Mouse (Mus musculus): ENCODE data around the gene Cdk7. TPM values are rescaled to one million over a fixed set of nuclear protein-coding genes. Genes with fewer than 3 reads are reported as not detected.

Gene Cdk7
- total RNA-seq, 2 experiments from 2014 or later = 37.4 to 43.9 TPM

GRCm38 (mm10) chr13:100670181-100670741, 60.5 kb downstream of the Cdk7 start:
- DNase-seq (ENCODE audit: extremely low spot score in 1 of 2, low spot score in 2 of 2) = no peak
- no peak for TF ChIP-seq CTCF (IDR thresholded peaks at IDR 0.05)
- intact Hi-C loops (cut with DNase I) = no loop called here
- Histone ChIP-seq H3K27ac (no peak overlapping the region), H3K4me3 (peak overlapping the region; percentile 40)

DNA sequence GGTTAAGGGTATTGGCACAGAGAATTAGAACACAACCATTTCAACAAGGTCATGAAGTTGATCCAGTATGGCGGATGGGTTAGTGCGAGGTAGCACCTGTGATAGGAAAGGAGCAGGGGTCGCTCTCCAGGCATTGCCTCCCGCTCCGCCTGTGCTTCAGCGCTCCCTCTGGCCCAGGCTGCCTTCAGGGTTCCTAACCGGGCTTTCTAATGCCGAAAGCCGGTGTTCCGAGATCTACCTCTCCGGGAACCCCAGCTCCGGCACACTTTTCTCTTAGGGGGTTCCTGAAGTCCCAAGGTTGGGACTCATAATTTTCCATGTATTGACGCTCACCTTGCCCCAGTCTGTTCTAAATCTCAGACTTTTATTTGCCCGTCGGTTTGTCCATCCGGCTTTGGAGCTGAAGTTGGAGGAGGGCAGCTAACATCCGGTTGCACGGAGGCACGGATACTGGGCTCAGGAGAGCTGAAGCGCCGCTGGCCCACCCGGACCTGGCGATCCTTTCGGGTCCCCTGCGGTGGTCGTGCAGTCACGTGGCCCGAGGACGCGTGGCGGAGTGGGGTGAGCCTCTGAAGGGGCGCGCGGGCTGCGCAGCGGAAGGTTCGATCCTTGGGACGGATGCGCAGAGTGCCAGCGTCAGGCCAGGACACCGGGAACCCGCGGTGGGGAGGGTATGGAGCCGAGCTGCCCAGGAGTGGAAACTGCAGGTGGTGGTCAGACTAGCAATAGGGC, 61.3 kb downstream of the Cdk7 start, which contains the start of gene Ccdc125:
Gene Ccdc125, plus strand, starts transcription at position 427 of the 732 bp plus-strand sequence.
- Histone ChIP-seq H3K27ac (no peak within 1 kb of the TSS), H3K4me3 (peak within 1 kb of the TSS; percentile 40)
- no peak for TF ChIP-seq CTCF (IDR thresholded peaks at IDR 0.05)
- DNase-seq (ENCODE audit: extremely low spot score in 1 of 2, low spot score in 2 of 2) = no peak
- intact Hi-C loops (cut with DNase I) = no loop called here

DNA sequence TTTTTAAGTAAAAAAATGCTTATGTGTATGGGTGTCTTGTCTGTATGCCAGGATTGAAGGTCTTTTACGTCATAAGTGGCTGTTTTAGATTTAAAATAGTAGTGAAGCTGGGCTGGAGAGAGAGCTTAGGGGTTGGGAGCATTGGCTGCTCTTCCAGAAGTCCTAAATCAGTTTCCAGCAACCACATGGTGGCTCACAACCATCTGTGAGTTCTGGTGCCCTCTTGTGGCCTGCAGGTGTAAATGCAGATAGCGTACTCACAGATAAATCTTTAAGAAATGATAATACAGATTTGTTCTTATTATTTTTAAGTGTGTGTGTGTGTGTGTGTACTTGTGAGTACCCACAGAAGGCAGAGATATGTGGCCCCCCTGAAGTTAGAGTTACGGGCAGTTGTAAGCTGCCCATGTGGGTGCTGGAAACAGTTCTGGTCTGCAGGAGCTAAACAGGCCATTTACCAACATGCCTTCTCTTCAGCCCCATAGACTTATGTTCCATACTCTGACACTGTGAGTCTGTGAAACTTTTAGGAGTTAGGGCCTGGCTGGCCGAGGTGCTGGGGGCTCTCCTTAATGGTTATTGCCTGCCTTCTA, 70.8 kb downstream of the Cdk7 start:
- no peak overlapping the region for H3K27ac ChIP-seq
- no peak overlapping the region for H3K4me3 ChIP-seq
- peak in 1 of 2 experiments; percentile 43 for DNase-seq (ENCODE audit: extremely low spot score in 1 of 2, low spot score in 2 of 2)
- peak; percentile 84 for TF ChIP-seq CTCF (IDR thresholded peaks at IDR 0.05)
- intact Hi-C loops (cut with DNase I) = no loop called here

DNA sequence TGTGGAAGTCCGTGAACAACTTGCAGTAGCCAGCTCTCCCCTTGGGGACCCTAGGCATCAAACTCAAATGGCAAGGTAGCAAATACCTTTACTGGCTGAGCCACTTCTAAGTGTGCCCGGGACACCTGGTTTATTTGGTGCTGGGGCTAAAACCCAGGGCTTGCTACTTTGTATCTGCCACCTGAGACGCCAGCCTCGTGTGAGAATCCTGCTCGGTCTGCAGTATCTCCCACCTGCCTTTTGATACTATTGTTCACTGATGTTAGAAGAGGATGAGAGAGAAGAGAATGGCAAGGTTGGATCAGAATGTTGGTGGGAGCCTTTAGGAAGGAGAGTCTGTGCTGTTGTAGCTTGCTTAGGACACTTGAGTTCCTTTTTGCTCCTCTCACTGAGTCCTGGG, 72.6 kb downstream of the Cdk7 start:
- DNase-seq (ENCODE audit: extremely low spot score in 1 of 2, low spot score in 2 of 2) = no peak
- Histone ChIP-seq H3K27ac (no peak overlapping the region), H3K4me3 (no peak overlapping the region)
- intact Hi-C loops (cut with DNase I) = no loop called here
- no peak for TF ChIP-seq CTCF (IDR thresholded peaks at IDR 0.05)

Other genes starting within 250 kb of the Cdk7 start
- gene Gtf2h2, start 238.4 kb downstream of the Cdk7 start, total RNA-seq (2021) = 10 to 100 TPM; 42.4 to 47.5 TPM
- gene Ocln, start 178.2 kb downstream of the Cdk7 start, total RNA-seq (2021) = 1 to 10 TPM; 7.1 to 8.0 TPM
- 1 to 10 TPM; 1.6 to 1.9 TPM for gene Marveld2, start 114.0 kb downstream of the Cdk7 start, total RNA-seq (2021)
- 10 to 100 TPM; 66.9 to 86.2 TPM for gene Ak6, start 80.0 kb downstream of the Cdk7 start, total RNA-seq (2021)
- gene Rad17, start 79.9 kb downstream of the Cdk7 start, total RNA-seq (2021) = 10 to 100 TPM; 14.1 to 14.6 TPM
- gene Taf9, start 79.4 kb downstream of the Cdk7 start, total RNA-seq (2021) = 10 to 100 TPM; 23.9 to 34.0 TPM
- under 1 TPM in 1 of 2 experiments, not detected in 1; 0.59 TPM for gene Ccdc125, start 61.2 kb downstream of the Cdk7 start, total RNA-seq (2021)
- gene Mrps36, start 13.7 kb upstream of the Cdk7 start, total RNA-seq (2021) = 10 to 100 TPM; 51.1 to 51.6 TPM
- 1 to 10 TPM in 1 of 2 experiments, under 1 TPM in 1; 0.75 to 1.1 TPM for gene Cenph, start 45.0 kb upstream of the Cdk7 start, total RNA-seq (2021)
- gene Ccnb1, start 55.6 kb upstream of the Cdk7 start, total RNA-seq (2021) = under 1 TPM; 0.84 TPM
- 10 to 100 TPM; 38.2 to 47.0 TPM for gene Slc30a5, start 102.5 kb upstream of the Cdk7 start, total RNA-seq (2021)